Mouse (Mus musculus): ENCODE data around the gene C2cd4b.

GRCm38 (mm10) chr9:67771293-67771692 lies 12.1 kb downstream of the C2cd4b start:
- TF ChIP-seq CTCF (IDR thresholded peaks at IDR 0.05; ENCODE audit: borderline replicate concordance, insufficient read depth, low read depth, low read length) = no peak
- TF ChIP-seq POLR2A (IDR thresholded peaks at IDR 0.05; ENCODE audit: borderline replicate concordance, insufficient read depth, low read length) = no peak

All from cerebellum, adult 2 months (tissue).